Mouse (Mus musculus): ENCODE data around the gene Abcf3. TPM values are rescaled to one million over a fixed set of nuclear protein-coding genes. Genes with fewer than 3 reads are reported as not detected.

The Abcf3 gene
- polyA plus RNA-seq, 1 experiment from 2014 or later, result 51.1 TPM

GRCm38 (mm10) chr16:20534617-20535295 is 13.6 kb upstream of the Abcf3 start:
- H3K36me3 ChIP-seq (ENCODE audit: insufficient read depth), result peaks cover 61% of the 10 kb centered on the region
- TF ChIP-seq CTCF (IDR thresholded peaks at IDR 0.05; ENCODE audit: low read depth), result no peak
- H3K4me2 ChIP-seq, result peak overlapping the region; percentile 27; the same call in 1 of the 2 replicates
- H3K27ac ChIP-seq (ENCODE audit: low read depth), result no peak overlapping the region
- 0 out of 2 replicates have a peak, but pooled peaks cover 7% of the 10 kb centered on the region for H3K4me1 ChIP-seq (ENCODE audit: insufficient read depth)
- no peaks in the 10 kb centered on the region for H3K27me3 ChIP-seq (ENCODE audit: insufficient read depth, low read length)
- H3K9me3 ChIP-seq (ENCODE audit: low read depth, low read length), result no peaks in the 10 kb centered on the region
- WGBS, result 41% methylated on average over 10 of the region's 10 CpGs
- no peak overlapping the region for H3K9ac ChIP-seq
- H3K4me3 ChIP-seq (ENCODE audit: low read depth, low read length), result peak overlapping the region; percentile 93; the same call in 1 of the 2 replicates
- DNase-seq (no peak), ATAC-seq (ENCODE audit: insufficient read depth) (no peak)

- no peaks in the 10 kb centered on the region for H3K9me3 ChIP-seq (ENCODE audit: low read depth, low read length)
- H3K4me3 ChIP-seq (ENCODE audit: low read depth, low read length), result peak within 1 kb of the TSS; percentile 93
- peak within 1 kb of the TSS; percentile 91 for H3K9ac ChIP-seq
- peaks cover 63% of the 10 kb centered on the region for H3K36me3 ChIP-seq (ENCODE audit: insufficient read depth)
- no peak; the same call in 1 of the 2 replicates for TF ChIP-seq CTCF (IDR thresholded peaks at IDR 0.05; ENCODE audit: low read depth)
- peak within 1 kb of the TSS; percentile 87 for H3K27ac ChIP-seq (ENCODE audit: low read depth)
- DNase-seq, result peak; percentile 99
- H3K4me1 ChIP-seq (ENCODE audit: insufficient read depth), result 0 out of 2 replicates have a peak, but pooled peaks cover 7% of the 10 kb centered on the region
- peak; percentile 99 for ATAC-seq (ENCODE audit: insufficient read depth)
- H3K4me2 ChIP-seq, result peak within 1 kb of the TSS; percentile 84
- under 1% methylated on average over 52 of the region's 52 CpGs for WGBS
- no peaks in the 10 kb centered on the region for H3K27me3 ChIP-seq (ENCODE audit: insufficient read depth, low read length)
Observed at GRCm38 (mm10) chr16:20535296-20536080, 12.9 kb upstream of the Abcf3 start, which contains the start of gene Ap2m1. Ap2m1 (plus strand) TSS chr16:20535478.

GRCm38 (mm10) chr16:20536081-20536665 is 12.2 kb upstream of the Abcf3 start:
- no peak for DNase-seq
- no peaks in the 10 kb centered on the region for H3K9me3 ChIP-seq (ENCODE audit: low read depth, low read length)
- no peak overlapping the region for H3K27ac ChIP-seq (ENCODE audit: low read depth)
- H3K4me3 ChIP-seq (ENCODE audit: low read depth, low read length), result peak overlapping the region; percentile 93
- H3K27me3 ChIP-seq (ENCODE audit: insufficient read depth, low read length), result no peaks in the 10 kb centered on the region
- no peak for TF ChIP-seq CTCF (IDR thresholded peaks at IDR 0.05; ENCODE audit: low read depth)
- H3K4me2 ChIP-seq, result peak overlapping the region; percentile 84
- ATAC-seq (ENCODE audit: insufficient read depth), result no peak
- 22% methylated on average over 9 of the region's 9 CpGs for WGBS
- peak overlapping the region; percentile 91 for H3K9ac ChIP-seq
- 0 out of 2 replicates have a peak, but pooled peaks cover 7% of the 10 kb centered on the region for H3K4me1 ChIP-seq (ENCODE audit: insufficient read depth)
- H3K36me3 ChIP-seq (ENCODE audit: insufficient read depth), result peaks cover 63% of the 10 kb centered on the region

- peak; percentile 9 for DNase-seq
- no peak overlapping the region; the same call in 1 of the 2 replicates for H3K27ac ChIP-seq (ENCODE audit: low read depth)
- H3K27me3 ChIP-seq (ENCODE audit: insufficient read depth, low read length), result no peaks in the 10 kb centered on the region
- 33% methylated on average over 5 of the region's 5 CpGs for WGBS
- H3K9ac ChIP-seq, result peak overlapping the region; percentile 91
- H3K4me3 ChIP-seq (ENCODE audit: low read depth, low read length), result peak overlapping the region; percentile 93
- peaks cover 63% of the 10 kb centered on the region for H3K36me3 ChIP-seq (ENCODE audit: insufficient read depth)
- peak overlapping the region; percentile 84 for H3K4me2 ChIP-seq
- ATAC-seq (ENCODE audit: insufficient read depth), result no peak
- 0 out of 2 replicates have a peak, but pooled peaks cover 7% of the 10 kb centered on the region for H3K4me1 ChIP-seq (ENCODE audit: insufficient read depth)
- no peaks in the 10 kb centered on the region for H3K9me3 ChIP-seq (ENCODE audit: low read depth, low read length)
- no peak for TF ChIP-seq CTCF (IDR thresholded peaks at IDR 0.05; ENCODE audit: low read depth)
Observed at GRCm38 (mm10) chr16:20537071-20537471, 11.3 kb upstream of the Abcf3 start.

- no peaks in the 10 kb centered on the region for H3K9me3 ChIP-seq (ENCODE audit: low read depth, low read length)
- 0 out of 2 replicates have a peak, but pooled peaks cover 7% of the 10 kb centered on the region for H3K4me1 ChIP-seq (ENCODE audit: insufficient read depth)
- H3K4me2 ChIP-seq, result peak overlapping the region; percentile 84
- H3K9ac ChIP-seq, result peak overlapping the region; percentile 91; the same call in 1 of the 2 replicates
- peaks cover 64% of the 10 kb centered on the region for H3K36me3 ChIP-seq (ENCODE audit: insufficient read depth)
- H3K27ac ChIP-seq (ENCODE audit: low read depth), result no peak overlapping the region
- H3K4me3 ChIP-seq (ENCODE audit: low read depth, low read length), result peak overlapping the region; percentile 93; the same call in 1 of the 2 replicates
- no peak for TF ChIP-seq CTCF (IDR thresholded peaks at IDR 0.05; ENCODE audit: low read depth)
- no peak for DNase-seq
- H3K27me3 ChIP-seq (ENCODE audit: insufficient read depth, low read length), result no peaks in the 10 kb centered on the region
- no peak for ATAC-seq (ENCODE audit: insufficient read depth)
- WGBS, result 38% methylated on average over 6 of the region's 6 CpGs
Observed at GRCm38 (mm10) chr16:20537601-20538320, 10.6 kb upstream of the Abcf3 start.

GRCm38 (mm10) chr16:20539649-20540048 is 8.7 kb upstream of the Abcf3 start:
- Histone ChIP-seq H3K9me3 (ENCODE audit: low read depth, low read length) (no peaks in the 10 kb centered on the region), H3K4me1 (ENCODE audit: insufficient read depth) (0 out of 2 replicates have a peak, but pooled peaks cover 7% of the 10 kb centered on the region), H3K9ac (no peak overlapping the region), H3K4me2 (no peak overlapping the region), H3K4me3 (ENCODE audit: low read depth, low read length) (no peak overlapping the region), H3K36me3 (ENCODE audit: insufficient read depth) (peaks cover 67% of the 10 kb centered on the region), H3K27ac (ENCODE audit: low read depth) (no peak overlapping the region), H3K27me3 (ENCODE audit: insufficient read depth, low read length) (no peaks in the 10 kb centered on the region)
- no peak for DNase-seq
- ATAC-seq (ENCODE audit: insufficient read depth), result no peak
- TF ChIP-seq CTCF (IDR thresholded peaks at IDR 0.05; ENCODE audit: low read depth), result no peak
- WGBS, result 73% methylated on average over 3 of the region's 3 CpGs

All from lung, embryonic 14.5 days (tissue).